Mouse (Mus musculus) brain, embryonic 14.5 days (tissue): Measurements from ENCODE around the gene Pde4dip.

Experiments
- CTCF ChIP-seq: fragments of 200-500 bp; IDR thresholded peaks from 2 replicates; pipeline ENCODE4 v1.5.1; 2012; ENCODE audit warnings: inconsistent platforms, mild to moderate bottlenecking, moderate library complexity, borderline replicate concordance; ENCODE audit not compliant: insufficient read depth, insufficient read length; ENCODE audit errors: extremely low read depth
- POLR2A ChIP-seq: fragments of 200-500 bp; IDR thresholded peaks from 2 replicates; pipeline ENCODE4 v1.6.1; 2012; ENCODE audit warnings: mild to moderate bottlenecking, inconsistent platforms, borderline replicate concordance; ENCODE audit not compliant: poor library complexity, insufficient read depth, insufficient read length, severe bottlenecking; ENCODE audit errors: extremely low read depth

DNA sequence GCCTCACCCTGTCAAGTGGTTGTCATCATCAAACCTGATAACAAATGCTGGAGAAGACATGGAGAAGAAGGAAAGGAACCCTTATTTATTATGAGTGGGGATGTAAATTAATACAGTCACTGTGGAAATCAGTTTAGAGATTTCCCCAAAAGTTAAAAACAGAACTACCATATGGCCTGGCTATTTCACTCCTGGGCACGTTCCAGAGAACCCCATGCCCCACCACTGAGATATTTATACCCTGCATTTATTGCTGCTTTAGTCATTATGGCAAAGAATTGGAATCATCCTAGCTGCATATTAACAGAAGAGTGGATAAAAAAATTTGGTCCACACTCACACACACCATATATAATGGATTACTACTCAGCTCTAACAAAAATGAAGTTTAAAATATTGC is 98.4 kb downstream of the Pde4dip start:
- TF ChIP-seq CTCF (no peak), POLR2A (no peak)
